Mouse (Mus musculus): ENCODE results near the gene Nek9. TPM values are rescaled to one million over a fixed set of nuclear protein-coding genes. Genes with fewer than 3 reads are reported as not detected.

The Nek9 gene
- total RNA-seq (2023): 64.5 to 67.5 TPM (median 65.8 TPM) in 4 replicates

GRCm38 (mm10) chr12:85339243-85339729 is at the start of gene Nek9:
Gene Nek9, minus strand, starts transcription at chr12:85339362.

DNA sequence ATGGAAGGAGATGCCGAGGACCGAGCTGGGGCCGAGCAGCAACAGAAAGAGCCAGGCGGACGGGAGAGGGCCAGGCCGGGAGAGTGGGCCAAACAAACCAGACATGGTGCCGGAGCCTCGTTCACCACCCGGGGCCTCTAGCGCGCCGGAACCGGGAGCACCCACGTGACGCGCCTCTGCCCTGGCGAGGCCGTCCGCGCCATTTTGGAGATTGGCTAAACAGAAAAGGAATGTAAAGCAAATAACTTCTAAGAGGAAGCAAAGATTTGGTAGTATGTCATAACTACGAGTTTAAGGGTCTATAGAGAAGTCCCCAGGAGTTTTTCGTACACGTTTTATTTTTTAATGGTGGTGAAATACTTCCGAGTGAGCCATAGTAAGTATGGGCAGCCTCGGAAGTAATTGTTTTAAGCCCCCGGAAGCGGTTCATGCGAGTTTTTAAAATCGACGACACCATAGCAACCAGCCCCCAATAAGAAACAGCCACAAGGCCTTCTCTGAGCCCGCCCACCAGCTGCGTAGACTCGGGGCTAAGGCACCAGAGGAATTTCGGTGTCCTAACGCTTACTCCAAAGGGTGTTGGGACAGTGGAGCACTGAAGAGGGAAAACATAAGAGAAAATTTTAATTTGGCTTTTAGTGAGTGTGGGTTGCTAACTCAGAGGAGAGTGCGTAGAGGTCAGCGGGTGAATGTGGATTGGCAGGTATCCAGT is 35.6 kb upstream of the Nek9 start, which contains the start of gene Tmed10:
TSS of gene Tmed10 (minus strand) at position 287 of the 712 bp plus-strand sequence.

GRCm38 (mm10) chr12:85288486-85289156 is 50.5 kb downstream of the Nek9 start, which contains the start of gene Zc2hc1c:
Gene Zc2hc1c, plus strand, starts transcription at chr12:85288591.

GRCm38 (mm10) chr12:85287809-85288485 is 51.2 kb downstream of the Nek9 start, which contains the start of gene Acyp1:
Gene Acyp1, minus strand, starts transcription at chr12:85288438.

DNA sequence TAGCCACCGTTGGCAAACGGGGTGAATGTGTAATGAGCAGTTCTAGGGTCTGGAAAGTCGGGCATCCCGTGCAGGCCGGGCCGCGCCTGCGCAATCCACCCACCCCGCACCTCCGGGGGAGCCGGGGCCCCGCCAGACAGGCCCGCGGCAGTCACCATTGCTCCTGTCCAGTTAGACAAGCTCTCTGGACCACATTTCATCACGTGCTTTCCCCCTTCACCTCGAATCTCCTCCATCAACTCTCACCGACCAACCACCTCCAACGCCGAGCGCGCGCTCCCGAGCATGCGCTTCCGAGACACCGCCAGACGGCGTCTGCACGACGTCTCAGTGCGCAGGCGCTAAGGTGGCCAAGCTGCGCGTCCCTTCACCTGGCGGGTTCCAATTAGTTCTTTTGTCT is 68.8 kb downstream of the Nek9 start, which contains the start of gene Mlh3:
TSS of gene Mlh3 (minus strand) at position 281 of the 400 bp plus-strand sequence.

Other genes with a start within 250 kb of the Nek9 start
- gene Prox2, start 228.6 kb downstream of the Nek9 start, total RNA-seq (2023): 3.0 to 6.4 TPM (median 4.7 TPM) in 4 replicates
- gene Dlst, start 228.5 kb downstream of the Nek9 start, total RNA-seq (2023): 229 to 251 TPM (median 243 TPM) in 4 replicates
- gene Rps6kl1, start 188.1 kb downstream of the Nek9 start, total RNA-seq (2023): 1.4 to 2.8 TPM (median 1.8 TPM) in 4 replicates
- gene Pgf, start 161.6 kb downstream of the Nek9 start, total RNA-seq (2023): 0.34 to 1.6 TPM in 2 of 4 replicates, not detected in the others
- 90.5 to 126 TPM (median 107 TPM) in 4 replicates for gene Eif2b2, start 119.9 kb downstream of the Nek9 start, total RNA-seq (2023)
- 15.7 to 16.5 TPM (median 16.1 TPM) in 4 replicates for gene Mlh3, start 68.8 kb downstream of the Nek9 start, total RNA-seq (2023)
- gene Acyp1, start 50.9 kb downstream of the Nek9 start, total RNA-seq (2023): 16.5 to 20.9 TPM (median 19.6 TPM) in 4 replicates
- 0.16 to 0.20 TPM in 2 of 4 replicates, not detected in the others for gene Zc2hc1c, start 50.8 kb downstream of the Nek9 start, total RNA-seq (2023)
- gene Tmed10, start 35.5 kb upstream of the Nek9 start, total RNA-seq (2023): 157 to 164 TPM (median 158 TPM) in 4 replicates
- gene Fos, start 134.5 kb upstream of the Nek9 start, total RNA-seq (2023): 1,623 to 2,651 TPM (median 2,054 TPM) in 4 replicates